Mouse (Mus musculus) spleen, postnatal 36 days (tissue): ENCODE measurements around the gene Rdh19.
"Not testable (repeated sequence)": the region's sequence is repeated elsewhere in the genome, so short reads cannot be mapped to it uniquely, and the experiment has no call there.

Experiments
- DNase-seq, 2 experiments: peaks; one replicate each; pipeline ENCODE4 v3.0.0; 2022; ENCODE audit warnings: low spot score in 2 of 2, mixed read lengths in 1 of 2

Rdh19 gene

DNA sequence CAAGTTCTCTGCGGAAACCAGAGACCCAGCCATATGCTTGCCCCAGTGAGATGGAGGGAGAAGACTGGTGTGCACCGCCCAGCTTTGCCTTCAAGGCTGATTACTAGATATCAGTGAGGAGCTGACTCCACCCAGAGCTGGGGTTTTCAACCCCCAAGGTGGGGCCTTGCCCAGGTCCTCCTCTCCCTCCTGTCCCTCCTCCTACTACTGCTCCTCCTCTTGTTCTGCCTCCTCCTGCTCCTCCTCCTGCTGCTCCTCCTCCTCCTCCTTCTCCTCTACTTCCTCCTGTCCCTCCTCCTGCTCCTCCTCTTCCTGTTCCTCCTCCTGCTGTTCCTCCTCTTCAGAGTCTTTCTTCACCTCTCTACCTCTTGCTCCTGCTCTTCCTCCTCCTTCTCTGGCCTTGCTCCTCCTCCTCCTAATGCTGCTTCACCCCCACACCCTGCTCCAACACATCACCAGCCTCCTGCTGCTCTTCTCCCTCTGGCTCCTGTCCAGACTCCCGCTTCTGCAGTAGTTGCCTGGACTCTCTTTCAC lies 29.5 kb downstream of the Rdh19 start:
- DNase-seq = no peak

DNA sequence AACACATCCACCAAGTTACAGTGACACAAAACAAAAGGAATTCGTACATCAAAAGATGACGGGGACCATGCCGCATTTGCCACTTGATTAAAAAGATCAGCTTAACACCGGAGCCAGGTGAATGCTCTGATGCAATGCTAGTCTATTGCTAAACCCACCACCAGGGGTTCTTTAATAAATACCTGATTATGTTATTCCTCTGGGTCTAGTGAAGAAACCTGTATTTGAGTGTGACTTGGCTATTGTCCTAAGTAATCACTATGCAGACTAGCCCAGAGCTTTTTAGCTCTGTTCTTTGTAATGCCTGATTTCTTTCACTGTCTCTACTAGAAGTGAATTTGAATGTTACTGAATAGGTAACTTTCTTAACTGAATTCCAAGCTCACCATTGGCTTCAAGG lies 31.3 kb downstream of the Rdh19 start:
- DNase-seq = no peak

DNA sequence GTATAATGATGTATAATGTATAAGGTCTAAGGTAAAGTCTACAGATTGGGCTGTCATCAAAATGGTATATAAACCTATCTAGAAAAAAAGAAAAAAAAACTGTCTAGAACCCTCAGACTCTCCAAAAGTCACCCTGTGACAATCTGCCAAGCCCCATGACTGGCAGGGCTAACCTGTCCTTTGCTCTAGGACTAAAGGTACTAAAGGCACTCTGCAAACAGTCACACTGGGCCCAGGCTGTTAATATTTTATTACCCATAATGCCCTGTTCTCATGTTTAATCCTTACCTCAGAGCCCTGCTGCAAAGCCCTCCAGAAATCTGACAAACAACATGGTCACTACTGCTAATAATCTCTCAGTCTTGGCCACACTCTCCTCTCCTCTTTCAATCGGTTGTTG lies 36.8 kb downstream of the Rdh19 start:
- DNase-seq = no peak

DNA sequence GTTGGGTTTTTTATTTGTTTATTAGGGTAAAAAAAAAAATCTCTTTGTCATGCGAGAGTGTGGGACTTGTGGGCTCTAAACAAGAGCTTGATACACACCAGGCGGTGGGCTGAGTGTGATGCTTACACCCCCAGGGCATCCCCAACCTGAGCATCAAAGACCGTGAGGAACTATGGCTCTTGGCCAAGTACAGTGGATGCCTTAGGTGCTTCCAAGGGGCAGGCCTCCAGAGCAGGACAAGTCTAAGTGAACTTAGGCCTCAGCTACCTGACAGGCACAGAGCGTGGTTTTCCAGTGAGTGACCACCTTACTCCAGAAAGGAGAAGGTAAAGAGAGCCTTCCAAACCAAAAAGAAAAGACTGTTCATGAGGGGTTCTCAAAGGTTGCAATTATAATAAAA lies 37.2 kb downstream of the Rdh19 start:
- no peak for DNase-seq

DNA sequence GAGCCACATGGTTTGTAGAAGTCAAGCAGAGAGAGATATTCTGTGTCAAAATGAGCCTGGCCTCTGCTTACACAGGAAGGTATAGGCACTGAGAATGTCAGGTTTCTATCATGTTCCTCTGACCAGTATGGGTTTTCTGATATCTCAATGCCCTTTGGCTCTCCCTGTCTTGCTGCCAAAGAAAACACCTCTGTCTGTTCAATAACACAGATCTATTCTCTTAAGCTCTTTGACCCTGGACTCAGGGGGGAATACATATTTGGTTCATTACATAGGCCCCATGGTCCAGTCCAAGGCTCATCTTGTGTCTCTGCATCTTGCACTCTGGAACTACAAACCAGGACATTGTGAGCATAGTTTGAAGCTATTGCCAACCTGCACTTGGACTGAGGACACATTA lies 38.9 kb downstream of the Rdh19 start, which contains the start of gene Rdh7:
TSS of gene Rdh7 (minus strand) at position 213 of the 400 bp plus-strand sequence.
- DNase-seq = no peak

DNA sequence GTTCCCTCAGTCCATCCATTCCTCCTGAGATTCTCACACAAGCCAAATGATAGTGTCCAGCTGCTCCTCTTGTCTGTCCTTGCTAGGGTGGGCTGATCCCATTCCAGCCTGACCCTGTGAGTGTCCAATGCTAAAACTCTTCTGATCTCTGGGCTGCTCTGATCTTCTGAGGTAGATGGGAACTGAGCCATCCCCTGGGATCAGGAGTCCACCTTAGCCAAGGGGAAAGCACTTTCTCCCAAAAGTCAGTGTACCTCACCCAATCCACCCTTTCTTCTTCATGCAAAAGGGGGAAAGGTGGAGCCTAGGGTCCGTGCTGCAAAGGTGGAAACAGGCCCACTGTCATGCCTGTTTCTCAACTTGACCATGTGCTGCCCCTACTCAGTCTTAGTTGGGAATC lies 41.8 kb downstream of the Rdh19 start:
- no peak for DNase-seq

DNA sequence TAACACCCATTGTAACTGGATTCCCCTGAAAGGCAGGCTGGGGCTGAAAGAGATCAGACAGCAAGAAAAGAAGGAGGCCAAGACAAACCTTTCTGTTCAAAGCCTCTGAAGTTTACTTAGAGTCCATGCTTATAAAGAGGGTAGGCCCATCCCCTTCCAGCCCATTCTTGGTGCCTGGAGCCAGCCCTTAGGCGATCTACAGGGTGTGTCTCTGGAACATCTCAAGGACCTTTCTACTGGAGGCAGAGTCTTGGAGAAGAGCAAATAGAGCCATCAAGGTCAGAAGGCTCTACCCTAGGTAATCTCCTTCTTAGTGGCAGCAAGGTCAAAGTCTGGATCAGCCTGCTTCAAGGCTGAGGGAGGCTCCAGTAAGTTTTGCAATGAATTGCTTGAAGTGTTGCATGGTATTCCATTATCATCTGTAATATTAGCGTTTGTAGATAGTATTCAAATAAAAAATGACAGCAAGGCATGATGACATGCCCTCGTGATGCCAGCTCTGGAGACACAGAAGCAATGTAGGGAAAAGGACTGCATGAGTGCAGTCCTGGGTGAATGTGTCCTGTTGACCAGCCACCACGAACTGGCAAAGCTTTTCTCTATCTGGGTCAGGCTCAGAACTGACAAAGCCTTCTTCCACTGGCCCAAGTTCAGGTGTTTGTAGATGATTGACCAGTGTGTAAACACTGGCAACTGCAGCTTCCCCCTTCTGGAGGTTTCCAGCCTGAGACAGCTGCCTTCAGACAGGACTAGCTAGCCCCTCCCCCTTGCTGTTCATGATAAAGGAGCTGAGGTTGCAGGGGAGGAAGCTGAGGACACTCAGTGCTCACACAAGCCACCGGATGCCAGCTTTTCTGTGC lies 43.7 kb downstream of the Rdh19 start:
- not testable (repeated sequence) for DNase-seq

DNA sequence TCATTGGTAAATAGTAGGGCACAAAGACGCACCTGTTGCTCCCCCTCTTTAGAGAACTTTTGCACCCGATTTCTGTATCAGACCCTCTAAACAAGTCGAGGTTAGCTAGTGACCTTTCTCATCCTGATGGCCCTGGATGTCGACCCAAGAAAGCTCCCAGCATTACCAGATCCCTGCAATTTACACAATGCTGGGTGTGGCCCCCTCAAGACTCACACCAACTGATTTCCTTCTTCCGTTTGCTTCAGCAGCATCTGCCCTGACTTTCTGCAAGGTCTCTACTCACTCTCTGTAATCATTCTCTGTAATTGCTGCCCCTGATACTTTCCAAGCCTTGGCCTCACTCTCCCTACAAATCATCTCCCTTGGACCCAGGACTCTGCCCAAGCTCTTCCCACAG lies 47.0 kb downstream of the Rdh19 start:
- no peak for DNase-seq

DNA sequence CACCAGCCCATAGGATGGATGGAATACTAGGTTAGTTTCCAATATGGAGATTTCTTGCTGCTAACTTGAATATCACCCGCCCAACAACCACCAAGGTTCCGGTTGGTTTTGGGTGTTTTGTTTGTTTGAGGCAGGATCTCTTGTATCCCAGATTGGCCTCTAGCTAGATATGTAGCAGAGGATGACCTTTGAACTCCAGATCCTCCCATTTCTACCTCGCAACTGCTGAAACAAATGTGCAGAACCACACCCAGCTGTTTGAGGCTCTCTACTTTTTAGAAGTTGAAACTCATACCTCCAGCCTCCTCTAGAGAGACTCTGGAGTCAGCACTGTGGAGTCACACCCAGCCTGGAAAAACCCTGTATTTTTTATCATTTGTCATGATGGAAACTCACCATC lies 47.8 kb downstream of the Rdh19 start:
- no peak for DNase-seq

DNA sequence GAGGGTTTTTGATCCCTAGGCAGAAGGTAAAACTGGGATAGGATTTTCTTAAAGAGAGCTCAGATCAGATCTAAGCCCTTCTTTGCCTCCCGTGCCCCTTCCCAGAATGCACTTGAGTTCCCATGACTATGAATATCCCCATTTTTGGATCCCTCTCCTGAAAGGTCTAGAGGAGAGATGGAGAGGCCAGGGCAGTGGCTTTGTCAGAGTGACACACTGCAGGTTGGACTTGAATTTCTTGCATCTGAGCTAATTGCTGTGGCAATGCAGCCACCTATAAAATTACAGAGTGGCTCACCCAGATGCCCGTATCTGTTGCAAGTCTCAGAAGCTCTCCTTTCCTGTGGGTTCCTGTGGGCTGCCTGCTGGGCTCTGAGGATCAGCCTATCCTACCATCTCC lies 48.5 kb downstream of the Rdh19 start, which contains the start of gene Sdr9c7:
TSS of gene Sdr9c7 (plus strand) at position 301 of the 400 bp plus-strand sequence.
- no peak for DNase-seq

DNA sequence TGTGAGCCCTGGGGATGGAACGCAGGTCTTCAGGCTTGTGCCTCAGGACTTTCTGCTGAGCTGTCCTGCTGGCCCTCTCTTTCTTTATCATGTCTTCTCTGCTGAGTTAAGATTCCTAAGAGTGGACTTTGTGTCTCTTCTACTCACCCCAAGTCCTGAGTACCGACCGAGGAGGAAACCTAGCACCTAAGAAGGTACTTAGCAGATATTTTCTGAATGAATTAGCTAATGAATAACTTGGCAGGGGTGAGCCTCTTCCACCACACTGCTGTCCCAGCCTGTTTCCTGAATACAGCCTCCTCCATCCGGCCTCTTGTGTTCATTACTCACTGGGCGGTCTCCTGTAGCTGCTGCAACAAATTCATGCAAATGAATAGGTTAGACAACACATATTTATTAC lies 50.1 kb downstream of the Rdh19 start:
- DNase-seq = no peak

DNA sequence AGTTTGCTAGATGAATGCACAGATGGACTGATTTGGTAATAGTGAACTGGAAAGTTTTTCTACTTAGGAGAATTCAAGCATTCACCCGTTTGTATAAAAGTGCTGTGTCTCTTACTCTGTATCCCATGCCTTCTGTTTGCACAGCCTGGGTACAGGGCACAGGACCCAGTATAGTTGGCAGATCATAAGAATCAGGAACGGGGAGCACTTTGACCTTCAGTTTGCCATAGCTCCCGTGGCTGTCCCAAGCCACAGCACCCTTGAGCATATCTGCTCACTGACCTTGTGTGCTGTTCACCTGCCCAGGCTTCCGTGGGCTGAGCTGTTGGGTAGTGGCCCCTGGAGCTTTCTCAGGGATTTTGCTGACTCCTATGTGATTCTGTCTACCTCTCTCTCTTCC lies 52.0 kb downstream of the Rdh19 start:
- DNase-seq = no peak

DNA sequence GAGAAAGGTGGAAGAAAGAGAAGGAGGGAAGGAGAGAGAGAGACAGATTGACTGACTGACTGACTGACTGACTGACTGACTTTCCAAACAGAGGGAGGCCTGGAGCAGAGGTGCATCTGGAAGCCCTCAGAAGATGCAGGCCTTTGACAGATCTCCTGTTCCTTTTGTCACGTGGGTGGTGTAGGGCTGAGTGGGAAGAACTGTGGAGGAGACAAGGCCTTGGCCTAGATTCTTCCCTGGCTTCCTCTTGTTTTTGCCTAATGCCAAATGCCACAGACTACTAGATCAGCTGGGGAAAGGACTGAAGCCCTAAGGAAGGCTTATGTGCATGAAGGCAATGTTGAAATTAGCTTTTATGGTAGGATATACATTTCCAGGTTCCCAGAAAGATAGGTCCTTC lies 53.4 kb downstream of the Rdh19 start:
- DNase-seq = no peak

DNA sequence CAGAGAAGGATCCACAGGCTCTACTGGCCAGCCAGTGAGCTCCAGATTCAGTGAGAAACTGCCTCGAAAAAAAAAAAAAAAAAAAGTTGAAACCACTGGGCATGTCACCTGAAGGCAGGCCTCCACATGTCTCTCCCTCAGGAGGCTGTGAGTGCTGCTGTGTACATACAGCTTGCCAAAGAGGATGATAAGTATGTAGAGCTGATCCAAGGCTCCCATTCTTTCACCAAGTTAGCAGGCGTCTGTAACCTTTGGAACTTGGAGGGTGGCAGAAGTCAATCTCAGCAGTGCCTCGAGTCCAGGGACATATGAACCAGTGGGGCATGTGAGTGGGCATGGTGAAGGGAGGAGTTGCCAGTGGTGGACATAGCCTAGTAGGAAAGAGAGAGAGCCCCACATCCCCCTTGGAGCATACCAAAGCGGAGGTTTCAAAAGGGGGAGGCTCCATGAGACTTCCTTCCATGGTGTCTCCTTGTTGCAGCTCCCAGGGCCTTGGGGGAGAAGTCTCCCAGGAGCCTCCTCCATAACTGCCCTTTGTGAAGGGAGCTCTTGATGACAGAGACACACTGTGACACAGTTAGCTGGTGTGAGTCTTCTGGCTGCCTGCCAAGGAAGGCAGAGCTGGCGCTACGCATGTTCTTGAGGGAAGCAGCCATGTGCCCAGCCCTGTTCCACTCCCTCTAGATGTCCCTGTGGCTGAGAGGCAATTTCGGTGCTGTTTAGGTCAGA lies 55.2 kb downstream of the Rdh19 start:
- DNase-seq = no peak

DNA sequence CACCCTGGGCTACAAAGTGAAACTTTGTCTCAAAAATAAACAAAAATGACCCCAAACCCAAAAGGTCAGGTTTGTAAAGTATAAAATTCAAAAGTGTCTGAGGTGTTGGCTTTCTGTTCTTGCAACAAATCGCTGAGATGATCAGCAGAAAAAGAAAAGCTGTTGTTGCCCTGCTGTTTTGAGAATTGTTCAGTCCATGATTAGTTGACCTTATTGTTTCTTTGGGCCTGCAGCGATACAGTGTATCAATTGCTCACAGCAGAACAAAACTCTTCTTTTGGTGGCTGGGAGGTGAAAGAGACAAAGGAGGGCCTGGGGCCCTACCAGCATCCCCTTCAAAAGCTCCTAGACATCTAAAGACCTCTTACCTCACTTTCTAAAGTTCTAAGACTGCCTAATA lies 56.4 kb downstream of the Rdh19 start:
- no peak for DNase-seq

DNA sequence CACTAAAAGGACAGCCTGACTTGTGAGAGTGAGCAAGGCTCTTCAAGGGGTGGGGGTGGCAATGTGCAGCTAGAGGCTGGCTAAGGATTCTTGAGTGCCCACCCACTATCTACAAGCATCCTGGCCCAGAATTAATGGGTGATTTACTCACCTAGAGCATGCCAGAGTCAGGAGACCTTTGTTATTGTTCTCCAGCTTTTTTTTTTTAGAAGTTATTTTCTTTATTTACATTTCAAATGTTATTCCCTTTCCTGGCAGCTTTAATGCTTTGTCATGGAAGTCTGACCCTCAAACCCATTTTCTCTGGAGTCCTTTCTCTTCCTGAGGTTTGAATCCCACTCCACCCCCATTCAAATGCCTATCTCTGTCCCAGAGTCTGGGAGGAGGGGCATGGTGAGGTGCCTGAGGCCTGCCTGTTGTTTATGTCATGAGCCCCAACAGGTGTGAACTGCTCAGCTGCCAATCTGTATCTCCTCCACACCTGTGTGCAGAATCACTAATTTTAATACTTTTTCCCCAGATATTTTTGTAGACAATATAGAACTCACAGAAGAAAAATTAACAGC lies 57.7 kb downstream of the Rdh19 start:
- DNase-seq = no peak
